Mouse (Mus musculus) CH12.LX (cell line): ENCODE measurements at regions not wholly inside any gene's neighbourhood (a gene's known extent, or its start where the extent isn't known, plus 50 kb on each side); places are given as distances from the start of the nearest gene placed in this dataset.

ENCODE experiments used
- DNase-seq: peaks from one replicate; pipeline ENCODE4 v3.0.0-alpha.2; 2013; ENCODE audit errors: extremely low read depth
- H3K27ac ChIP-seq: 2 replicates; pipeline ENCODE4 v1.5.1; 2012; ENCODE audit warnings: low read depth, mild to moderate bottlenecking, control low read depth, moderate library complexity; ENCODE audit not compliant: insufficient read depth
- H3K27me3 ChIP-seq: replicated peaks from 2 replicates; pipeline ENCODE3; 2012; ENCODE audit warnings: inconsistent platforms
- H3K36me3 ChIP-seq, 2 experiments: replicated peaks in 1 of 2; 2 replicates each; pipeline versions ENCODE3 to v1.6.1; 2012; ENCODE audit warnings: inconsistent platforms in 1 of 2, low read length in 1 of 2, mild to moderate bottlenecking in 1 of 2, mixed read lengths in 1 of 2, moderate library complexity in 1 of 2; ENCODE audit not compliant: control insufficient read depth in 1 of 2, insufficient read depth in 1 of 2
- H3K4me1 ChIP-seq, 2 experiments: 2 replicates each; pipeline ENCODE4 v1.6.1; 2012; ENCODE audit warnings: inconsistent platforms in 1 of 2, moderate library complexity in 1 of 2; ENCODE audit not compliant: insufficient read depth in 2 of 2, control insufficient read depth in 1 of 2
- H3K4me2 ChIP-seq: 2 replicates; pipeline ENCODE4 v1.6.1; 2012; ENCODE audit warnings: low read depth, mild to moderate bottlenecking, control low read depth; ENCODE audit not compliant: poor library complexity, insufficient read depth, severe bottlenecking
- H3K4me3 ChIP-seq, 3 experiments: fragments of 150-350 bp in 1 of 3; sonication (generic) in 1 of 3; replicated peaks in 1 of 3; 2 replicates each; pipeline versions ENCODE3 to v1.5.1; 2011 to 2012; ENCODE audit warnings: low read depth in 2 of 3, low read length in 2 of 3, mild to moderate bottlenecking in 2 of 3, moderate library complexity in 2 of 3, control low read depth in 1 of 3, improper control_type of control experiment in 1 of 3, inconsistent platforms in 1 of 3, mixed read lengths in 1 of 3; ENCODE audit not compliant: poor library complexity in 1 of 3
- H3K79me2 ChIP-seq: replicated peaks from 2 replicates; pipeline ENCODE4 v1.6.1; 2012; ENCODE audit warnings: mild to moderate bottlenecking, moderate library complexity; ENCODE audit not compliant: control insufficient read depth, poor library complexity, insufficient read depth, severe bottlenecking; ENCODE audit errors: extremely low read depth
- H3K9ac ChIP-seq: 2 replicates; pipeline ENCODE4 v1.6.1; 2012; ENCODE audit warnings: low read depth, mild to moderate bottlenecking, control low read depth, moderate library complexity; ENCODE audit not compliant: insufficient read depth
- H3K9me3 ChIP-seq: replicated peaks from 2 replicates; pipeline ENCODE3; 2012; ENCODE audit warnings: low read length, inconsistent platforms, mixed read lengths
- CHD1 ChIP-seq: IDR thresholded peaks from 2 replicates; pipeline ENCODE4 v1.6.1; 2012; ENCODE audit warnings: low read depth, low read length, improper control_type of control experiment, inconsistent platforms
- CTCF ChIP-seq, 2 experiments: IDR thresholded peaks in 1 of 2; conservative IDR thresholded peaks in 1 of 2; 2 replicates each; pipeline ENCODE4 v1.5.1; 2011 to 2012; ENCODE audit warnings: low read depth in 2 of 2, low read length in 2 of 2, improper control_type of control experiment in 1 of 2, inconsistent platforms in 1 of 2, mild to moderate bottlenecking in 1 of 2, moderate library complexity in 1 of 2
- E2F4 ChIP-seq: IDR thresholded peaks from 2 replicates; pipeline ENCODE4 v1.6.1; 2011; ENCODE audit warnings: low read depth, low read length, improper control_type of control experiment; ENCODE audit not compliant: insufficient replicate concordance
- ELF1 ChIP-seq: IDR thresholded peaks from 2 replicates; pipeline ENCODE4 v1.6.1; 2014; ENCODE audit warnings: low read depth, mild to moderate bottlenecking, inconsistent platforms, low read length, improper control_type of control experiment
- GABPA ChIP-seq: IDR thresholded peaks from 2 replicates; pipeline ENCODE4 v1.6.1; 2012; ENCODE audit warnings: low read depth, low read length, improper control_type of control experiment, inconsistent platforms; ENCODE audit not compliant: insufficient replicate concordance
- HCFC1 ChIP-seq: IDR thresholded peaks from 2 replicates; pipeline ENCODE4 v1.6.1; 2012; ENCODE audit warnings: low read depth, mild to moderate bottlenecking, inconsistent platforms, low read length, improper control_type of control experiment
- JUND ChIP-seq: conservative IDR thresholded peaks from 2 replicates; pipeline ENCODE4 v1.6.1; 2011; ENCODE audit warnings: low read depth, low read length, improper control_type of control experiment
- MAZ ChIP-seq: IDR thresholded peaks from 2 replicates; pipeline ENCODE4 v1.6.1; 2012; ENCODE audit warnings: low read depth, mild to moderate bottlenecking, inconsistent platforms, low read length, improper control_type of control experiment, moderate library complexity
- MXI1 ChIP-seq: IDR thresholded peaks from 2 replicates; pipeline ENCODE4 v1.6.1; 2011; ENCODE audit warnings: mild to moderate bottlenecking, low read depth, low read length, improper control_type of control experiment
- PAX5 ChIP-seq: IDR thresholded peaks from 2 replicates; pipeline ENCODE4 v1.6.1; 2012; ENCODE audit warnings: low read length, inconsistent platforms, mixed read lengths
- POLR2A ChIP-seq: IDR thresholded peaks from 2 replicates; pipeline ENCODE4 v1.6.1; 2011; ENCODE audit warnings: low read depth, mild to moderate bottlenecking, improper control_type of control experiment, low read length
- SIN3A ChIP-seq: IDR thresholded peaks from 2 replicates; pipeline ENCODE4 v1.6.1; 2012; ENCODE audit warnings: low read length, improper control_type of control experiment, inconsistent platforms
- TBP ChIP-seq: conservative IDR thresholded peaks from 2 replicates; pipeline ENCODE4 v1.6.1; 2011; ENCODE audit warnings: low read depth, low read length, improper control_type of control experiment
- TCF12 ChIP-seq: IDR thresholded peaks from 2 replicates; pipeline ENCODE4 v1.6.1; 2014; ENCODE audit warnings: low read depth, mild to moderate bottlenecking, inconsistent platforms, low read length, improper control_type of control experiment
- UBTF ChIP-seq: IDR thresholded peaks from 2 replicates; pipeline ENCODE4 v1.6.1; 2012; ENCODE audit warnings: low read depth, mild to moderate bottlenecking, inconsistent platforms, low read length, improper control_type of control experiment, moderate library complexity
- USF2 ChIP-seq: conservative IDR thresholded peaks from 2 replicates; pipeline ENCODE4 v1.6.1; 2011; ENCODE audit warnings: low read depth, low read length, improper control_type of control experiment
- ZC3H11A ChIP-seq: IDR thresholded peaks from 2 replicates; pipeline ENCODE4 v1.6.1; 2012; ENCODE audit warnings: low read depth, mild to moderate bottlenecking, inconsistent platforms, low read length, improper control_type of control experiment
- ZKSCAN1 ChIP-seq: IDR thresholded peaks from 2 replicates; pipeline ENCODE4 v1.6.1; 2012; ENCODE audit warnings: low read depth, inconsistent platforms, low read length, improper control_type of control experiment, borderline replicate concordance
- ZNF384 ChIP-seq: IDR thresholded peaks from 2 replicates; pipeline ENCODE4 v1.6.1; 2012; ENCODE audit warnings: low read depth, low read length, improper control_type of control experiment, inconsistent platforms
- dilution Hi-C: fragments of 300-500 bp; cut with MboI; formaldehyde crosslinking; loops from 2 replicates; pipeline ENCODE4 v1.14.3; 2020; ENCODE audit warnings: low sequenced_read_pairs; ENCODE audit not compliant: extremely low pct_unique_long_range_greater_than_20kb, extremely low pct_ligation_motif_present
- in situ Hi-C: fragments of 300-500 bp; cut with MboI; formaldehyde crosslinking; loops from 3 replicates; pipeline ENCODE4 v1.14.3; 2019; ENCODE audit warnings: low sequenced_read_pairs, low pct_ligation_motif_present, low pct_unique_long_range_greater_than_20kb, mixed read lengths

GRCm38 (mm10) chr14:120583807-120584206 lies 105.6 kb downstream of the Rap2a start:
- dilution Hi-C loops: no loop called here

GRCm38 (mm10) chr14:120592191-120592590 lies 113.9 kb downstream of the Rap2a start:
- dilution Hi-C loops: no loop called here
- Histone ChIP-seq H3K4me2 (no peak overlapping the region), H3K27me3 (no peaks in the 10 kb centered on the region), H3K36me3 (no peaks in the 10 kb centered on the region), H3K79me2 (no peaks in the 10 kb centered on the region), H3K4me1 (no peaks in the 10 kb centered on the region), H3K27ac (no peak overlapping the region), H3K4me3 (no peak overlapping the region), H3K9me3 (no peaks in the 10 kb centered on the region), H3K9ac (no peak overlapping the region)
- in situ Hi-C loops: no loop called here
- no peak for DNase-seq
- no peak for TF ChIP-seq HCFC1
- no peak for TF ChIP-seq TBP
- no peak for TF ChIP-seq POLR2A
- no peak for TF ChIP-seq ELF1
- no peak for TF ChIP-seq GABPA
- TF ChIP-seq E2F4: no peak
- no peak for TF ChIP-seq JUND
- no peak for TF ChIP-seq TCF12

More at GRCm38 (mm10) chr14:120583807-120584206, 105.6 kb downstream of the Rap2a start:
- TF ChIP-seq MAZ (no peak), MXI1 (no peak), ELF1 (no peak), ZC3H11A (no peak), ZKSCAN1 (no peak), CTCF (conservative IDR thresholded peaks at IDR 0.05 in 1 of 2, IDR thresholded peaks at IDR 0.05 in 1 of 2; ENCODE audit: low read depth in 2 of 2, low read length in 2 of 2) (no peak), PAX5 (no peak), USF2 (no peak), POLR2A (no peak), GABPA (no peak), UBTF (no peak), ZNF384 (no peak), CHD1 (no peak), SIN3A (no peak), JUND (no peak)
- no peaks in the 10 kb centered on the region for H3K4me1 ChIP-seq
- in situ Hi-C loops: no loop called here
- H3K79me2 ChIP-seq: no peaks in the 10 kb centered on the region
- H3K4me3 ChIP-seq: no peak overlapping the region
- H3K9me3 ChIP-seq: no peaks in the 10 kb centered on the region
- H3K27me3 ChIP-seq: no peaks in the 10 kb centered on the region
- H3K4me2 ChIP-seq: no peak overlapping the region
- no peak overlapping the region for H3K9ac ChIP-seq
- no peak overlapping the region for H3K27ac ChIP-seq
- no peaks in the 10 kb centered on the region for H3K36me3 ChIP-seq
- no peak for DNase-seq
